Mouse (Mus musculus): ENCODE measurements at regions not wholly inside any gene's neighbourhood (a gene's known extent, or its start where the extent isn't known, plus 50 kb on each side); places are given as distances from the start of the nearest gene placed in this dataset.
"Not testable (repeated sequence)": the region's sequence is repeated elsewhere in the genome, so short reads cannot be mapped to it uniquely, and the experiment has no call there.

- not testable (repeated sequence) for DNase-seq (ENCODE audit: low spot score)
These were observed 139.7 kb downstream of the Tex13c3 start for GRCm38 (mm10) chrX:19341231-19342007.

DNA sequence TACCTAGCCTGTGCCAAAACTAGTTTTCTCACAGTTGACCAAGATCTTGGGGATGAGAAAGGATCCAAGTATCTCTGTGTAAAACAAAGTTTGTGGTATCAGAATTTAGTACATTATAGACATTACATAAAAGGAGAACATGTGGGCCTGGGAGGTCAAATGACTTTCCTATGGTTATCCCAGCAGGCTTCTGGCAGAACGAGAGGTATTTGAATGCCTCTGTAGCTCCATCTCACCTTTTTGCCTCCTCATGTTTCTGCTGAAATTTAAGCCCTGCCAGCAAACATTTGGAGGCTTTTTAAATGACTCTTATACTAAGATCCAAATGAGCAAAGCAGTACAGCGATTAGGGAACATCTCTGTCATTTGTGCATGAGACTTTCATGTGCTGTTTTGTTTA is 167.8 kb downstream of the Tex13c3 start:
- DNase-seq (ENCODE audit: low spot score), result no peak

DNA sequence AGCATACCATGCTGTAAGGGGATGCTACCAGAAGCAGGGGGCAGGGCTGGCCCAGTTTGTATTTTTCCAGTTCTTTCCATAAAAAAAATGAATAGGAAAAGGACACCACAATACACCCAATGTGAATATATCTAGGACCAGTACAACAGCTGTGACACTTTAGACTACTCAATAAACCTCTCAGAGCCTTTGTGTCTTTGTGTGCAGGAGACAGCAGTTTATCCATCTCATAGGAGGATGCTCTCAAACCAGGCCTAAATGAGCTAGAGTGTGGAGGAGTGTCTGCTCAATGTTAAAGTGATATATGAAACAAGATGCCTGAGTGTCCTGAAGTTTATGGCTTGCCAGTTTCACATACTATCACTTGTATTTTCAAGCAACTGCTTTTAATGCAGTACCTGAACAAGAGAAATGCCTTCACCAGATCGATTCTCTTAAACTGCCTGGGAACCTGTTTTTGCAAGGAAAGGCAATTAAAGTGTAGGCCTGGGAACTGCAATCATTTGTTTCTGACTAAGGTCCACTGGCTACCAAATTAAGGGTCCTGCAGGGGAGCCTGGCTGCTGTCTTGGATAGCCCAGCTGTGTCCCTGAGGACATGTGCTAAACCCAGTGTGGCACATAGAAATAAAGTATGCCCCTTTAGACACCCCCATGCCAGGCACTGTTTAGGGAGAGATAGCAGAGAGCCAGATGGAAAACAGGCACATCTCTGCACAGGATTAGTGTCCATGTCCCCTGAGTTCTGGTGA is 169.1 kb downstream of the Tex13c3 start:
- no peak for DNase-seq (ENCODE audit: low spot score)

DNA sequence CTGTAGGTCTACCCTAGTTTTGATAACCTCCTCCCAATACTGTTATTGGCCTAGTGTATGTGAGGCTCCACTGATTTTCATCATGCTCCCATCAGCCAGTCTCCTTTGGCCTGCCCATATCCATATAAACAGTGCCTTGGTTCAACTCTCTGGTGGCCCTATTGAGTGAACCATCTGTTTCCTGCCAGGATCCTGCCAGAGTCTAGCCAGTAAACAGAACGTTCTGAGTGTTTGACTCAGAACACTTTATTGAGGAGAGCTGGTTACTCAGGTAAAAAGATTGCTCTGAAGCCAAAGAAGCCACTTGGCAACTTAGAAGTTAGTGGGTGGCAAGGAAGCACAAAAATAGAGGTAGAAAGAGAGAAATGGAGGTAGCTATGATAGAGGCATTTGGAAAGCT is 169.7 kb downstream of the Tex13c3 start:
- DNase-seq (ENCODE audit: low spot score), result no peak

GRCm38 (mm10) chrX:19288171-19288570 is 192.9 kb downstream of the Tex13c3 start:
- DNase-seq (ENCODE audit: low spot score), result no peak

DNA sequence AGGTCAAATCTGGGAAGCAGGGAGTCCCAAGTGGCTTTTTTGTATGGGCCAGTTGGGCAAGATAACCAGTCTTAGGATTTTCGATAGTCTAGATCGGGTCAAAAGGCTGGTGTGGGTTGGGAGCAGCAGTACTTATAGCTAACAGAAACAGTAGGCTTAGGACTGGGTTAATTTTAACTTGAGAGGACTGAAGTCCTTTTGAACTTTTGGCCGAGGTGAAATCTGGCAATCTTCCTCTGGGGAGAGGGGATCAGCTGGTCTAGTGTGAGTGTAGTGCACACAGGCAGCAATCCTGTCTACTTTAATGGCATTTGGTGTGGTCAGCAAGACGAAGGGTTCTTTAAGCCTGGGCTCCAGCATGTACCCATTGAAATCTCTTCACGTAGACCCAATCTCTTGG is 194.7 kb downstream of the Tex13c3 start:
- no peak for DNase-seq (ENCODE audit: low spot score)

GRCm38 (mm10) chrX:19285773-19286172 is 195.3 kb downstream of the Tex13c3 start:
- no peak for DNase-seq (ENCODE audit: low spot score)

- no peak for DNase-seq (ENCODE audit: low spot score)
These were observed 198.0 kb downstream of the Tex13c3 start for GRCm38 (mm10) chrX:19283078-19283477.

DNA sequence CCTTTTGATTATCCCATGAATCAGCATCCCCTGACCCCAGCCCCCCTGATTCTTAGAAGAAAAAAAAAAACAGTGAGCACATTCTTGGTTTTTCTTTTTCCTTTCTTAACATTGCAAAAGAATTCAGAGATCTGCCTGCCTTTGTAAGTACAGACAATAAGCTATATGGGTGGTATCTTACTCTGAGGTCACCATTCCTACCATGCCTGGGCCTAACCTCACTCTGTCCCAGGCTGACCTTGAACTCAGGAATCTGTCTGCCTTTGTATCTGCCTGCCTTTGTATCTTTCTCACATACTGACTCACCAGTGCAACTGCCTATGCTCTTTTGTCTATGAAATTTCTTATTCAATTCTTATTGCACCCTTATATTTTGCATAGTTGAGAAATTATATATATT is 216.9 kb downstream of the Tex13c3 start:
- no peak for DNase-seq (ENCODE audit: low spot score)

- no peak for DNase-seq (ENCODE audit: low spot score)
These were observed 234.1 kb downstream of the Tex13c3 start for GRCm38 (mm10) chrX:19246777-19247619.

DNA sequence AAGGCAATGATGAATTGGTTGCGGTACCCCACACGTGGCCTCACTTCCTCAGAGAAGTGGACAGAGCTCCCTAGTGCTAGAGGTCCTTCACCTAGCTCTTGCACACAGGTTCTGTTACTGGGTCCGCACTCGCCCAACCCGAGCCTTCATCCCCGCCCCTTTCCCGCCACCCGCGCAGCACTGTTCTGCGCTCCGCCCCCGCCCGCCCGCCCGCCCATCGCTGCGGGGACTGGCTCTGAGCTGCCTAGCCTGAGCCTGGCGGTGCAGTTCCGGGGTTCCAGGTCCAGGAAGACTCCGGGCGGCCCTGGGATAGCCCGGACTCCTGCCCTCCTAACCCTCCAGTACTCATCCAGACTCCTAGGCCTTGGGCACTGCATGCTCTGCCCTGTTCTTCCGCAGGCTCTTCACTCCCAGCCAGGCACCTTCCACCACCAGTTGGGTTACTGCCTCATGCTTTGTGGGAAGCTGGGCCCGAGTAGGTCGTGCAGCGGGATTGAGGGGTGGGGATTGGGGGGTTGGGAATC is 243.3 kb downstream of the Tex13c3 start:
- peak; percentile 4 for DNase-seq (ENCODE audit: low spot score)

DNA sequence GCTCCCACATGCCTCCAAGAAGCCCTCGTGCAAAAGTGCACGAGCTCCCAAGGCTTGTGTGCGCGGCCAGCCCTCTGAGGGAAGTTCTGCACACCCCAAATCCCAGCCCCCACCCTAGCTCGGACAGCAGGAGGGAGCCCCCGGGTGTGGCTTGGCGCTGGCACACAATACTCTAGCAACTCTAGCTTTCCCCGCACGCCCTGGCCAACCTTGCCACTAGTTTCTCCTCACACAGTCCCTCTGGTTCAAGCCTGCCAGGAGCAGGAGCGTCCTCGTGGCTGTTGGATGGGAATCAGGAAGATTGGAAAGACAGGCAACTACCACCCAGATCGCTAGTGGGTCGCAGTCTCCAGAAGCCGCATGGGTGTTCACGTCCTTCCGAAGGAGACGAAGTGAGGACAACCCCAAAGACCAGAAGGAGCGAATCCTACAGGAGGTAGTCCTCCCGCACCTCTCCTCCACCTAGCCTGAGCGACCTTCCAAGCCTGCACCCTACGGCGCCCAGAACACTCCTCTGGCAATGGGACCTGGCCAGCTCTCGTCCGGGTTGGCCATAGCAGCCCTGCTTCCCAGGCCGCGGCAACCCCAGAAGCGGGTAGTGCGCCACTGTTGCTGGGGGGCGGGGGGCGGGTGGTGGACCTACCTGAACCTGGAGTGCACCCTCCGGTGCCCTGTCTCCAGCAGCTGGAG is 243.9 kb downstream of the Tex13c3 start:
- no peak for DNase-seq (ENCODE audit: low spot score)

DNA sequence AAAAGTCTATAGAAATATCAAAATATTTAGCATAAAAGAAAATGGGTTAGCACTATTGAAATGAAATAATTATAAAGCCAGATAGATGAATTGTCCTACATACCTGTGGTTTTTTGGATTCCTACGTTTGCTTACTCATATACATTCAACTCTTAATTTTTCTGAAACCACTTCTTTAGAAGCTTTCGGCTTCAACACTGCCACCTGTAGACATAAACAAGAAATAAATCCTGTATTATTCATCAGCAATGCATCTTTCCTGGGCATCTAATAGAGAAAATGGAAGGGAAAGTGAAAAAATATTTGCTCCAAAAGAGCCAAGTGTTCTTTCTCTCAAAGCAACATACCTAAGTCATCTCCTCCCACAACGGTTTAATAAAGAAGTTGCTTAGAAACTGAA is 245.7 kb downstream of the Tex13c3 start:
- DNase-seq (ENCODE audit: low spot score), result no peak

DNA sequence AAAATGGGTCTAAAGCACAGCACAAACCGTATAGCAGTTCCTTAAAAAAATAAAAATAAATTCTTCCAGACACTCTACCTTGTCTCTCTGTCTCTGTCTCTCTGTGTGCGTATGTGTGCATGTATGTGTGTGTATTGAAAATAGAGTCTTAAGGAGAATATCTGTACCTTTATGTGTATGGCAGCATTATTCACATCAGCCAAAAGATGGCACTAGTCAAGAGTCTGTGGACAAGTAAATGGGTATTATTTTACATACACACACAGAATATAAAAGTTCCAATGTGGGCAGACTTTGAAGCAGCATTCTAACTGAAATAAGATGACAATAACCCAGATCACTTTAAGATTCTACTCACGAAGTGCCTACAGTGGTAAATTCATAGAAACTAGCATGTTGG is 249.3 kb downstream of the Tex13c3 start:
- DNase-seq (ENCODE audit: low spot score), result no peak

DNA sequence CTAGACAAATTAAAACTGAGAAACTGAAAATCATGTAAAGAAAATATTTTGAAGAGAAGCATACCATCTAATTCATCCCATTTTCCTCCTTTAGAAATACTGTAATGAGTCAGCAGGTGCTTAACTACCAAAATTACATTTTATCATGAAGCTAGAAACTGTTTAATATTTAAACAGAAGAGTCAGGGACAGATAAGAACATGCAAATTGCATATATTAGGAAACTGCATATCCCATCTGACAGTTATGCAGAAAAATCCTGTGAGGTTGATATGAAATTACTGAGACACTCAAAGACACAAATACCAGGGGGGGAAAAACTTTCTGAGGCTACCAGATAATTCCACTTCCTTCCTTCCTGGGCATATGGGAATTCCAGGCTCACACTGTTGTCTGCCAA is 257.8 kb downstream of the Tex13c3 start:
- no peak for DNase-seq (ENCODE audit: low spot score)

GRCm38 (mm10) chrX:19220785-19221496 is 260.2 kb downstream of the Tex13c3 start:
- no peak for DNase-seq (ENCODE audit: low spot score)

DNA sequence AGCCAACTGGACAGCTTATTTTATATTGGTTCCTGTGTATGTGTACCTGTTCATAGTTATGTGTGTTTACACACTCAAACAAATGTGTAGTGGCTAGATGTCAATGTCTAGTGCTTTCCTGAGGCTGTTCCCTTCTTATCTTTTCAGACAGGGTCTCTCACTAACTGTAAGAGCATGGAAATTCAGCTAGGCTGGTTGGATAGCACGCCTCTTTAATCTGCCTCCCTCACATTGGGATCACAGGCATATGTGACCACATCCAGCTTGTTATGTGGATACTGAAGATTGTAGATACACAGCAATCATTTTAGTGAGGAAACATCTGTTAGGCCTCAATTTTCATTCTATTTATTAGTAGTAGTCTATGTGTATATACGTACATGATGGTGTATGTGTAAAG is 261.4 kb downstream of the Tex13c3 start:
- no peak for DNase-seq (ENCODE audit: low spot score)

DNA sequence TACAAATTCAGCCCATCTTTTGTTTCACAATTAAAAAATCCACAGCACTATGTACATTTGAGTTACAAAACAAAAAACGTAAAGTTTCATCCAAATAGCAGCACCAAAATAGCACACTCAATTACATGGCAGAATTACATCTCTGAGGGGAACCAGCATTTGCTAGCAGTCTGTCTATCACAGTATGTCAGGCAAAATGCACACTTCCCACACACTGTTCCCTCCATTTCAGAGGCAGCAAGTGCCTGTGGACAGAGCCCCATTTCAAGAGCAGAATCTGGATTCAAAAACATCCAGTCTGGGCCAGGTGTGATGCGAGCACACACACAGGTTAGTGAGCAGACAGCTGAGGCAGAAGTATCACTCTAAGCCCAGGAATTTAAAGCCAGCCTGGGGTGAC is 261.8 kb downstream of the Tex13c3 start:
- DNase-seq (ENCODE audit: low spot score), result no peak

- DNase-seq (ENCODE audit: low spot score), result no peak
These were observed 274.7 kb downstream of the Tex13c3 start for GRCm38 (mm10) chrX:19206420-19206819.

GRCm38 (mm10) chrX:19202542-19202941 is 278.6 kb downstream of the Tex13c3 start:
- DNase-seq (ENCODE audit: low spot score), result no peak

GRCm38 (mm10) chrX:19201383-19201782 is 279.7 kb downstream of the Tex13c3 start:
- DNase-seq (ENCODE audit: low spot score), result no peak
